Mouse (Mus musculus) intestine, postnatal 0 days (tissue): ENCODE results near the gene Pgf. TPM values are rescaled to one million over a fixed set of nuclear protein-coding genes. Genes with fewer than 3 reads are reported as not detected.

Source experiments
- ATAC-seq: fragments of 200-750 bp; cut with Nextera tagmentation; 2 replicates; pipeline ENCODE4 v1.8.0; 2017; ENCODE audit warnings: mild to moderate bottlenecking, moderate TSS enrichment, moderate library complexity
- H3K27ac ChIP-seq: fragments of 300-500 bp; sonication (generic); 2 replicates; pipeline ENCODE4 v1.5.1; 2014; ENCODE audit warnings: mild to moderate bottlenecking, low read depth, low read length, moderate library complexity
- H3K27me3 ChIP-seq: fragments of 300-500 bp; sonication (generic); replicated peaks from 2 replicates; pipeline ENCODE4 v1.6.1; 2014; ENCODE audit warnings: low read length, mixed read lengths; ENCODE audit not compliant: control insufficient read depth, insufficient read depth
- H3K36me3 ChIP-seq: fragments of 300-500 bp; sonication (generic); 2 replicates; pipeline ENCODE4 v1.6.1; 2014; ENCODE audit warnings: mild to moderate bottlenecking, moderate library complexity; ENCODE audit not compliant: control insufficient read depth, insufficient read depth
- H3K4me1 ChIP-seq: fragments of 300-500 bp; sonication (generic); replicated peaks from 2 replicates; pipeline ENCODE4 v1.6.1; 2014; ENCODE audit warnings: antibody characterized with exemption, low read length, mixed read lengths; ENCODE audit not compliant: control insufficient read depth, insufficient read depth
- H3K4me2 ChIP-seq: fragments of 300-500 bp; sonication (generic); replicated peaks from 2 replicates; pipeline ENCODE4 v1.6.1; 2014; ENCODE audit warnings: low read depth, mild to moderate bottlenecking, moderate library complexity
- H3K4me3 ChIP-seq: fragments of 300-500 bp; sonication (generic); 2 replicates; pipeline ENCODE4 v1.5.1; 2014; ENCODE audit warnings: low read depth, low read length
- H3K9ac ChIP-seq: fragments of 300-500 bp; sonication (generic); 2 replicates; pipeline ENCODE4 v1.6.1; 2014; ENCODE audit warnings: mild to moderate bottlenecking, low read depth, low read length
- H3K9me3 ChIP-seq: fragments of 300-500 bp; sonication (generic); 2 replicates; pipeline ENCODE4 v1.6.1; 2016; ENCODE audit warnings: mixed run types; ENCODE audit not compliant: control insufficient read depth
- CTCF ChIP-seq: sonication (generic); IDR thresholded peaks from 2 replicates; pipeline ENCODE4 v1.5.1; 2016; ENCODE audit warnings: low read depth, mild to moderate bottlenecking, control low read depth, antibody characterized with exemption, moderate library complexity
- WGBS: fragments of 180-500 bp; shearing (Covaris S2); extraction: QIAGEN DNeasy Blood & Tissue Kit; methylation state at CpG from one replicate; pipeline ENCODE4 v1.1.7; 2014; 5-methylcytosine and 5-hydroxymethylcytosine counted together
- polyA plus RNA-seq: library from polyadenylated mRNA; unstranded; fragments of >200 nt; fragmentation: Nextera tagmentation; extraction: Ambion mirVana; gene quantifications from 2 replicates; pipeline ENCODE4 v1.2.1, GENCODE M21; 2015

Gene Pgf
- polyA plus RNA-seq, 1 experiment from 2014 or later, result 3.9 TPM

DNA sequence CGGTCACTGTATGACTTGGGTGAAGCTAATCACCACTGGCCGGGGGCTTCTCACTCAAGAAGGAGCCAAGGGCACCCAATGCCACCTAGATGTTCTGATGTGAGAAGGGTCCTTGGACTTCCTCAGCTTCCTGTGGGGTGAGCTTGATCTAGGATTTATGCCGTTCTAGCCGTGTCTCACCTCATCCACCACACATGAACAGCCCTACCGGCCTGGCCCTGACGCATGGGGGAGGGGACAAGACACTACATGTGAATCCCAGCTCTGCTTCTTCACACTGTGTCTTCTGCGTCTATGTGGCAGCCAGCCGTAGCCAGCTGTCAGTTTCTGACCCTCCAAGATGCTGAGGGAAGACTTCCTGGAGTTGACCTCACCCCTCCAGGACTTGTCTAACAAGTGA is 18.8 kb downstream of the Pgf start:
- no peaks in the 10 kb centered on the region for H3K4me1 ChIP-seq
- no peaks in the 10 kb centered on the region for H3K27me3 ChIP-seq
- TF ChIP-seq CTCF, result no peak
- no peak overlapping the region for H3K4me2 ChIP-seq
- 76% methylated on average over 8 of the region's 8 CpGs for WGBS
- H3K4me3 ChIP-seq, result no peak overlapping the region
- ATAC-seq, result peak; percentile 16; the same call in 1 of the 2 replicates
- no peaks in the 10 kb centered on the region for H3K36me3 ChIP-seq
- no peaks in the 10 kb centered on the region for H3K9me3 ChIP-seq
- no peak overlapping the region for H3K9ac ChIP-seq
- H3K27ac ChIP-seq, result no peak overlapping the region

- Histone ChIP-seq H3K36me3 (no peaks in the 10 kb centered on the region), H3K4me1 (no peaks in the 10 kb centered on the region), H3K9me3 (no peaks in the 10 kb centered on the region), H3K4me3 (no peak overlapping the region), H3K27me3 (no peaks in the 10 kb centered on the region), H3K27ac (no peak overlapping the region), H3K9ac (no peak overlapping the region), H3K4me2 (no peak overlapping the region)
- no peak for ATAC-seq
- 82% methylated on average over 14 of the region's 14 CpGs for WGBS
- TF ChIP-seq CTCF, result no peak
Measured at GRCm38 (mm10) chr12:85157797-85158460, 19.7 kb downstream of the Pgf start.

- no peak overlapping the region for H3K27ac ChIP-seq
- no peaks in the 10 kb centered on the region for H3K36me3 ChIP-seq
- H3K9ac ChIP-seq, result no peak overlapping the region
- no peaks in the 10 kb centered on the region for H3K4me1 ChIP-seq
- ATAC-seq, result no peak
- TF ChIP-seq CTCF, result no peak
- no peak overlapping the region for H3K4me3 ChIP-seq
- no peaks in the 10 kb centered on the region for H3K27me3 ChIP-seq
- 33% methylated on average over 6 of the region's 6 CpGs for WGBS
- H3K4me2 ChIP-seq, result no peak overlapping the region
- no peaks in the 10 kb centered on the region for H3K9me3 ChIP-seq
Measured at GRCm38 (mm10) chr12:85156324-85156723, 21.3 kb downstream of the Pgf start.

DNA sequence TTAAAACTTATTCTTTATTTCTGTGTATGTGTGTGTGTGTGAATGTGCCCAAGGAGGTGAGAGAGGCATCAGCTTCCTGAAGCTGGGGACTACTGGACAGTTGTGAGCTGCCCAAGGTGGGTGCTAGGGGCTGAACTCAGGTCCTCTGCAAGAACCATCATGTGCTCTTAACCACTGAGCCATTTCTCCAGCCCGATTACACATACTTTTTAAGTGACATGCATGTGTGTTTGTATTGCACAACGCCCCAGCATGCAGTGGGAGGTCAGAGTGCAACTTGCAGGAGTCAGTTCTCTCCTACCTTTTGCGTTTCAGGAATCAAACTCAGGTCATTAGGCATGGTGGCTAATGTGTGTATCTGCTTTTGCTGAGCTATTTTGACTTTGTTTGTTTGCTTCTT is 24.6 kb downstream of the Pgf start:
- Histone ChIP-seq H3K4me3 (no peak overlapping the region), H3K27me3 (no peaks in the 10 kb centered on the region)
- peak; percentile 58 for ATAC-seq

DNA sequence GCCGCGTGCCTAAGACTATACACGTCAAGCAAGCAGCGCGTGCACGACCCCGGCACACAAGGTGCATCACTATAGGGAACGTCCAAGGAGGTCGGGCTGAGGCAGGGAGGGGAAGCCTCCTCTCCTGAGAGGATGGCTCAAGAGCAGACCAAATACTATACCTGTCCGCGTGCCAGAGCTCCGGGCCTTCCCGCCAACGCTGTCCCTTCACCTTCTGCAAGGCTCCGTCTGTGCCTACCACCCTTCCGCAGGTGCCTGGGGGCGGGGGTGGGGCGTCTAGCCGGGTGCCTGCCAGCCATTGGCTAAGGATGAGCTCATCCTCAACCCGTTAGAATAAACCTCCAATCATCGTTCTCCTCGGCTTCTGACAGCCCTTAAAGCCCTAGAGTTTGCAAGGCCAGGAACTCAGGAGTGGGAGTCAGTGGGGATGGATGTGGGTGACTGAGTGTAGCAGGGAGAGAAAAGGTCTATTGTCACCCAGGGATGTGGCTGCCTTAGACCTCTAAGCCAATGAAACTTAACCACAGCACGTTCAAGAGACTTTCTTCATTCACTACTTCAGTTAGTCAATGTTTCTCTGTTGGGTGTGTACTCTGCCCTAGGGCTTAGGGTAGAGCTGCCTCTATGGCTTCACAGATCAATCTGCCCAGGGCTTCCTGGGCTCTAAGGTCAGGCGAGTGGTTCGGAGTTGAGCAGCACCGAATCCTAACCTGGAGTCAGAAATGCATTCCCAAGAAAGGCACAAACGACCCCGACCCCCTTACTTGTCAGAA is 26.4 kb downstream of the Pgf start, which contains the start of gene Rps6kl1:
Gene Rps6kl1 (minus strand): TSS at position 263 of the 773 bp plus-strand sequence.
- WGBS, result 16% methylated on average over 28 of the region's 28 CpGs
- H3K9ac ChIP-seq, result no peak within 1 kb of the TSS

More for the DNA sequence above, 24.6 kb downstream of the Pgf start:
- no peak overlapping the region for H3K4me2 ChIP-seq
- no peak for TF ChIP-seq CTCF
- H3K4me1 ChIP-seq, result no peaks in the 10 kb centered on the region
- no peaks in the 10 kb centered on the region for H3K9me3 ChIP-seq
- H3K36me3 ChIP-seq, result no peaks in the 10 kb centered on the region
- H3K9ac ChIP-seq, result no peak overlapping the region
- H3K27ac ChIP-seq, result no peak overlapping the region
- 32% methylated on average over 3 of the region's 3 CpGs for WGBS

DNA sequence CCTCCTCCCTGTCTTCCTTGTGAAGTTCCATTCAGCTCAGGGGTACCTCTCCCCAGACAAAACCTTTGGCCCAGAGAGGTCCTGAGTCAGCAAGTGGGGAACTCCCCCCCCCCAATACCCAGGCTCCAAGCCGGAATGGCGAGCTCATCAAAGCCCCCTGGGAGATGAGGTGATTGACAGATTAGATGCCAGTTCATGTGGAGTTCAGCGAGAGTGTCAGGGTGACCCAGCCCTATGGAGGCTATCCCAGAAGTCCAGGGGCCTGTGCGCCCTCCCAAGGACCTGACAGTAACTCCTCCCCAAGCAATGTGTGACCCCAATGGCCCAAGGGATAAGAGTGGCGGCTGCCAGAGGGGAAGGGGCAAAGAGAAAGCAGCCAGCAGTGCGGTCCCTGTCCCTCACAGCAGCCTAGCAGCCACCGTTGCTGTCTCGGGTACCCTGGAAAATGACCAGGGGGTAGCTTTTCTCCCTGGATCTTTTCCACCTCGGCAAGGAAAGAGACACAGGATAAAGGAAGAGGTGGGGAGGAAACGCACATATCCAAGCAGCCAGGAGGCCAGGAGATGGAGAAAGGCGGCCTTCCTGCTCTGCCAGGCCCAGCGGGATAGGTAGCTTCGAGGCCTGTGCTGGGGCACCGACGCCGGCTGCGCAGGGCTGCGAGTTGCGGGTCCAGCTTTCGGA is 27.1 kb downstream of the Pgf start:
- no peak for ATAC-seq
- Histone ChIP-seq H3K27me3 (no peaks in the 10 kb centered on the region), H3K27ac (no peak overlapping the region), H3K4me3 (peak overlapping the region; percentile 24), H3K9me3 (no peaks in the 10 kb centered on the region), H3K4me1 (no peaks in the 10 kb centered on the region), H3K36me3 (no peaks in the 10 kb centered on the region), H3K4me2 (peak overlapping the region; percentile 62), H3K9ac (no peak overlapping the region)
- 20% methylated on average over 20 of the region's 20 CpGs for WGBS
- TF ChIP-seq CTCF, result no peak

More for the DNA sequence above, 26.4 kb downstream of the Pgf start, which contains the start of gene Rps6kl1:
- no peak for TF ChIP-seq CTCF
- no peaks in the 10 kb centered on the region for H3K27me3 ChIP-seq
- no peak within 1 kb of the TSS for H3K27ac ChIP-seq
- H3K36me3 ChIP-seq, result no peaks in the 10 kb centered on the region
- H3K4me3 ChIP-seq, result peak within 1 kb of the TSS; percentile 24
- H3K4me1 ChIP-seq, result no peaks in the 10 kb centered on the region
- H3K4me2 ChIP-seq, result peak within 1 kb of the TSS; percentile 62
- no peaks in the 10 kb centered on the region for H3K9me3 ChIP-seq
- ATAC-seq, result peak; percentile 64
